In genomic region chr3:145992796-145993195, GRCm38 (mm10) we compare ENCODE assay signal across 8 mouse cellular contexts. TPM values are rescaled to one million over a fixed set of nuclear protein-coding genes. Genes with fewer than 3 reads are reported as not detected.
A peak's percentile ranks its signal among the peaks of the same experiment; 100 is the strongest.
DNase-seq lines count a peak whose midpoint lies in the region; ATAC-seq lines count a peak whose summit lies in the region.

No protein-coding gene starts in this region.

- no peak for ATAC-seq in embryonic facial prominence, embryonic 13.5 days (ENCODE audit: insufficient number of reproducible peaks, insufficient read depth, low FRiP score, low TSS enrichment, low read depth)
- no peak for ATAC-seq in forebrain, embryonic 13.5 days
- no peak for ATAC-seq in forebrain, embryonic 15.5 days (replicated peaks)

- no peaks in the 10 kb centered on the region; the same call in 1 of the 2 replicates for H3K27me3 ChIP-seq in embryonic facial prominence, embryonic 13.5 days
- peaks cover 12% of the 10 kb centered on the region for H3K27me3 ChIP-seq in embryonic facial prominence, embryonic 10.5 days (replicated peaks; ENCODE audit: low read depth, poor library complexity, severe bottlenecking)
- peaks cover 8% of the 10 kb centered on the region for H3K27me3 ChIP-seq in forebrain, embryonic 13.5 days
- 0 out of 2 replicates have a peak, but pooled peaks cover 3% of the 10 kb centered on the region for H3K27me3 ChIP-seq in forebrain, embryonic 15.5 days

- no peak for DNase-seq in embryonic facial prominence, embryonic 10.5 days (ENCODE audit: low spot score)
- DNase-seq in 3T3-L1 (ENCODE audit: low read depth, low spot score), result peak; percentile 5
- DNase-seq in gastrocnemius, postnatal 25 days, result peak; percentile 58
- DNase-seq in kidney, postnatal 10 days, result peak; percentile 75
- no peak for DNase-seq in Muller cell, postnatal 12 days (ENCODE audit: inconsistent ontology term)

- no peaks in the 10 kb centered on the region for H3K9me3 ChIP-seq in embryonic facial prominence, embryonic 13.5 days
- H3K9me3 ChIP-seq in embryonic facial prominence, embryonic 10.5 days, result no peaks in the 10 kb centered on the region
- H3K9me3 ChIP-seq in forebrain, embryonic 13.5 days (replicated peaks), result no peaks in the 10 kb centered on the region
- no peaks in the 10 kb centered on the region for H3K9me3 ChIP-seq in forebrain, embryonic 15.5 days

- 65% methylated on average over 10 of the region's 10 CpGs for WGBS in embryonic facial prominence, embryonic 13.5 days
- WGBS in embryonic facial prominence, embryonic 10.5 days, result 92% methylated on average over 10 of the region's 10 CpGs
- WGBS in forebrain, embryonic 13.5 days, result 89% methylated on average over 10 of the region's 10 CpGs
- 83% methylated on average over 10 of the region's 10 CpGs for WGBS in forebrain, embryonic 15.5 days

- H3K27ac ChIP-seq in embryonic facial prominence, embryonic 13.5 days, result 0 out of 2 replicates have a peak overlapping the region, but pooled peaks have one; percentile 16
- no peak overlapping the region for H3K27ac ChIP-seq in embryonic facial prominence, embryonic 10.5 days (replicated peaks)
- no peak overlapping the region for H3K27ac ChIP-seq in forebrain, embryonic 13.5 days
- H3K27ac ChIP-seq in forebrain, embryonic 15.5 days (replicated peaks), result no peak overlapping the region

- 0 out of 2 replicates have a peak overlapping the region, but pooled peaks have one; percentile 6 for H3K9ac ChIP-seq in embryonic facial prominence, embryonic 13.5 days
- no peak overlapping the region for H3K9ac ChIP-seq in forebrain, embryonic 13.5 days
- no peak overlapping the region for H3K9ac ChIP-seq in forebrain, embryonic 15.5 days (replicated peaks)

- no peak overlapping the region; the same call in 1 of the 2 replicates for H3K4me2 ChIP-seq in embryonic facial prominence, embryonic 13.5 days
- H3K4me2 ChIP-seq in forebrain, embryonic 13.5 days, result no peak overlapping the region
- no peak overlapping the region for H3K4me2 ChIP-seq in forebrain, embryonic 15.5 days (replicated peaks)

- no peak overlapping the region for H3K4me3 ChIP-seq in embryonic facial prominence, embryonic 13.5 days
- no peak overlapping the region for H3K4me3 ChIP-seq in embryonic facial prominence, embryonic 10.5 days
- no peak overlapping the region for H3K4me3 ChIP-seq in forebrain, embryonic 13.5 days
- H3K4me3 ChIP-seq in forebrain, embryonic 15.5 days, result no peak overlapping the region

- H3K36me3 ChIP-seq in embryonic facial prominence, embryonic 13.5 days, result no peaks in the 10 kb centered on the region; the same call in 1 of the 2 replicates
- H3K36me3 ChIP-seq in embryonic facial prominence, embryonic 10.5 days (replicated peaks), result peaks cover 4% of the 10 kb centered on the region; the same call in 1 of the 2 replicates
- H3K36me3 ChIP-seq in forebrain, embryonic 13.5 days (ENCODE audit: poor library complexity, severe bottlenecking), result no peaks in the 10 kb centered on the region
- H3K36me3 ChIP-seq in forebrain, embryonic 15.5 days, result no peaks in the 10 kb centered on the region

- H3K4me1 ChIP-seq in embryonic facial prominence, embryonic 13.5 days, result peaks cover 35% of the 10 kb centered on the region
- peaks cover 38% of the 10 kb centered on the region for H3K4me1 ChIP-seq in embryonic facial prominence, embryonic 10.5 days
- peaks cover 16% of the 10 kb centered on the region for H3K4me1 ChIP-seq in forebrain, embryonic 13.5 days
- peaks cover 19% of the 10 kb centered on the region for H3K4me1 ChIP-seq in forebrain, embryonic 15.5 days

RNA-seq across cellular contexts. Expression of gene Syde2, which starts 5.1 kb away (rescaled TPM):
- 1.8 and 2.1 TPM in 2 replicates for polyA plus RNA-seq in embryonic facial prominence, embryonic 13.5 days (2015; fragmentation: Nextera tagmentation; extraction: Ambion mirVana)
- 1.4 TPM in 2 replicates for polyA plus RNA-seq in embryonic facial prominence, embryonic 10.5 days (2016; fragmentation: Nextera tagmentation; extraction: Ambion mirVana)
- total RNA-seq in gastrocnemius, postnatal 25 days (2021), result 1 to 10 TPM in 1 of 2 experiments, under 1 TPM in 1; 0.92 to 1.2 TPM
- polyA plus RNA-seq in forebrain, embryonic 13.5 days (2015; fragmentation: Nextera tagmentation; extraction: Ambion mirVana), result 0.59 and 0.88 TPM in 2 replicates
- 0.50 and 0.65 TPM in 2 replicates for polyA plus RNA-seq in forebrain, embryonic 15.5 days (2015; fragmentation: Nextera tagmentation; extraction: Ambion mirVana)

RNA-seq across cellular contexts. Expression of gene 2410004B18Rik, which starts 55.0 kb away (rescaled TPM):
- polyA plus RNA-seq in embryonic facial prominence, embryonic 13.5 days (2015; fragmentation: Nextera tagmentation; extraction: Ambion mirVana), result 50.7 and 61.1 TPM in 2 replicates
- 51.1 and 53.1 TPM in 2 replicates for polyA plus RNA-seq in embryonic facial prominence, embryonic 10.5 days (2016; fragmentation: Nextera tagmentation; extraction: Ambion mirVana)
- 10 to 100 TPM; 14.3 to 17.9 TPM for total RNA-seq in gastrocnemius, postnatal 25 days (2021)
- 62.5 and 67.0 TPM in 2 replicates for polyA plus RNA-seq in forebrain, embryonic 13.5 days (2015; fragmentation: Nextera tagmentation; extraction: Ambion mirVana)
- polyA plus RNA-seq in forebrain, embryonic 15.5 days (2015; fragmentation: Nextera tagmentation; extraction: Ambion mirVana), result 71.1 and 80.1 TPM in 2 replicates

Comparison
In these comparisons a context has a peak if more than half of its experiments do, and no peak if none do; other contexts are left out.
1. DNase-seq: peak in 3T3-L1 (single experiment), gastrocnemius, postnatal 25 days (single experiment) and kidney, postnatal 10 days (single experiment); none in embryonic facial prominence, embryonic 10.5 days (single experiment) and Muller cell, postnatal 12 days (single experiment).